Mouse (Mus musculus): ENCODE data around the gene Poldip2. TPM values are rescaled to one million over a fixed set of nuclear protein-coding genes. Genes with fewer than 3 reads are reported as not detected.
A peak's percentile ranks its signal among the peaks of the same experiment; 100 is the strongest.

Gene Poldip2
- polyA plus RNA-seq, 1 experiment from 2014 or later = 95.8 TPM

- DNase-seq (ENCODE audit: low spot score) = no peak
Measured at GRCm38 (mm10) chr11:78536690-78537084, 24.7 kb downstream of the Poldip2 start.

GRCm38 (mm10) chr11:78540358-78540757 is 28.4 kb downstream of the Poldip2 start:
- DNase-seq (ENCODE audit: low spot score) = no peak

- no peak for DNase-seq (ENCODE audit: low spot score)
Measured at GRCm38 (mm10) chr11:78544449-78545111, 32.6 kb downstream of the Poldip2 start.

GRCm38 (mm10) chr11:78545181-78545580 is 33.2 kb downstream of the Poldip2 start:
- no peak for DNase-seq (ENCODE audit: low spot score)

- DNase-seq (ENCODE audit: low spot score) = no peak
Measured at GRCm38 (mm10) chr11:78547718-78548460, 35.9 kb downstream of the Poldip2 start.

- DNase-seq (ENCODE audit: low spot score) = no peak
Measured at GRCm38 (mm10) chr11:78549491-78549987, 37.5 kb downstream of the Poldip2 start.

- peak; percentile 97 for DNase-seq (ENCODE audit: low spot score)
Measured at GRCm38 (mm10) chr11:78550168-78551058, 38.4 kb downstream of the Poldip2 start, which contains the start of gene Tmem97. TSS of gene Tmem97 (minus strand) at chr11:78550777.

- DNase-seq (ENCODE audit: low spot score) = no peak
Measured at GRCm38 (mm10) chr11:78551059-78551398, 39.0 kb downstream of the Poldip2 start.

GRCm38 (mm10) chr11:78555623-78556022 is 43.6 kb downstream of the Poldip2 start:
- no peak for DNase-seq (ENCODE audit: low spot score)

- no peak for DNase-seq (ENCODE audit: low spot score)
Measured at GRCm38 (mm10) chr11:78556070-78556469, 44.1 kb downstream of the Poldip2 start.

GRCm38 (mm10) chr11:78557241-78557640 is 45.2 kb downstream of the Poldip2 start:
- no peak for DNase-seq (ENCODE audit: low spot score)

GRCm38 (mm10) chr11:78560447-78560846 is 48.5 kb downstream of the Poldip2 start:
- peak; percentile 77 for DNase-seq (ENCODE audit: low spot score)

- no peak for DNase-seq (ENCODE audit: low spot score)
Measured at GRCm38 (mm10) chr11:78566775-78567174, 54.8 kb downstream of the Poldip2 start.

- no peak for DNase-seq (ENCODE audit: low spot score)
Measured at GRCm38 (mm10) chr11:78567614-78568013, 55.6 kb downstream of the Poldip2 start.

GRCm38 (mm10) chr11:78568827-78569226 is 56.8 kb downstream of the Poldip2 start:
- DNase-seq (ENCODE audit: low spot score) = no peak

- DNase-seq (ENCODE audit: low spot score) = no peak
Measured at GRCm38 (mm10) chr11:78569806-78570205, 57.8 kb downstream of the Poldip2 start.

GRCm38 (mm10) chr11:78571441-78571840 is 59.4 kb downstream of the Poldip2 start:
- DNase-seq (ENCODE audit: low spot score) = no peak

GRCm38 (mm10) chr11:78571854-78572253 is 59.9 kb downstream of the Poldip2 start:
- no peak for DNase-seq (ENCODE audit: low spot score)
